Mouse (Mus musculus) kidney, adult 11 months (tissue): Measurements from ENCODE around the gene Capn5.
"Not testable (repeated sequence)": the region's sequence is repeated elsewhere in the genome, so short reads cannot be mapped to it uniquely, and the experiment has no call there.

Source experiments
- DNase-seq: peaks from one replicate; pipeline ENCODE4 v3.0.0; 2022

The Capn5 gene

DNA sequence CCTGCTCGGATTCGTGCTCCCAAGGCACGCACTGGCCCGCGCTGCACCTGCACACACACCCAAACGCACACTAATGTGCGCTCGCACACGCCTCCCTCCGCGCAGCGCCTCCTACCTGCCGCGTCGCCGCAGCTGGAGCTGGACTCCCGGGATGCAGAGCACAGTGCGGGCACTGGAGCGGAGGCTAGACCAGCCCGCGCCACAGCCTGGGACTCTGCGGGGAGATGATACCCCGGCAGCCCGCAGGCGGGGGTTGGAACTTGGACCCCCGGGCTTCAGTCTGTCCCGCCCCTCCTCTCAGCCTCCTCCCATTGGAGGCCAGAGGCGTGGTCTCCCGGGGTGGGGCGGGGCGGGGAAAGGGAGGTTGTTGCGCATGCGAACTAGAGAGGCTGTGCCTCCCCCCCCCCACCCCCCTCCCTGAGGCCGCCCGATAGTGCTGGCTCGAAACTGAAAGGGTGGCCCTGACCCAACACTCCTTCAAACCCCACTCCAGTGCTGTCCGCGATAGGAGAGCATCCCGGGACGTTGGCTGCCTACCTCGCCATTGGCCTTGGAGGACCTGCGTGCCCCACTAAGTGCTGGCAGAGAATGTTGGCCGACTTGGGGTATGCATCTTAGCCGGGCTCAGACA, at the start of gene Capn5:
Gene Capn5, minus strand, starts transcription at position 346 of the 631 bp plus-strand sequence.
- DNase-seq, result peak; percentile 64

DNA sequence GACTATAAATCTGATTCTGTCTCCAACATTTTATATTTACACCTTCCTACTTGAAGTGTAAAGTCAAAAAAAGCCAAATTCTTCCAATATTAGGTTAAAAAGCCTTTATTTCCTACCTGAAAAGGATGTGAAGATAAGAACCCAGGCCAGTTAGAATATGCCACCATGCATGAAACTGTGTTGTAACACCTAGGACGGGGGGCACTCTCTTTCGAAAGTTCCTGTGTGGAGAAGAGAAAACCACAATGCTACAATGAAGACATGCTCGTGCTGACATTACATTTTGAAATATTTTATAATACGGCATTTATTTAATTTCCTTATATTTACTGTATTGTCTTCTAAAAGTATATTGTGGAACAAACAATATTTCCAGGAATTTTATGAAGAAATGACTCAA, 45.7 kb upstream of the Capn5 start:
- DNase-seq, result no peak

DNA sequence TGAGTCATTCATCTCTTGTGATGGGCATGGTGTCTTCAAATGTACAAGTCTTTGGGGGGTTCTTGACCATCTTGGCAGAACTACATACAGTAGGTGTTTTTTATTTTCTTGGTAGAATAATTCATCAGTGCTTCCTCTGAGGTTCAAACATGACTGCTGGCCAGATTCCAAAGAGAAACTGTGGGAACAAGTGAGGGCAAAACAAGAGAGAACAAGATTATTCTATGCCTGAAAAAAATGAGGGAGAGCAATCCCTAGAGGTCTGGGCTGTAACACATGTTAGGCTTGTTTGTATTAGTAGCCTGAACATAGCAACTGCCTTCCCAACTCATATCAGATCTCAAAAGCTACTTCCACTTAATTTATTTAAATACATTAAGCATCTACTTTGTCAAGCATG, 38.6 kb upstream of the Capn5 start:
- no peak for DNase-seq

DNA sequence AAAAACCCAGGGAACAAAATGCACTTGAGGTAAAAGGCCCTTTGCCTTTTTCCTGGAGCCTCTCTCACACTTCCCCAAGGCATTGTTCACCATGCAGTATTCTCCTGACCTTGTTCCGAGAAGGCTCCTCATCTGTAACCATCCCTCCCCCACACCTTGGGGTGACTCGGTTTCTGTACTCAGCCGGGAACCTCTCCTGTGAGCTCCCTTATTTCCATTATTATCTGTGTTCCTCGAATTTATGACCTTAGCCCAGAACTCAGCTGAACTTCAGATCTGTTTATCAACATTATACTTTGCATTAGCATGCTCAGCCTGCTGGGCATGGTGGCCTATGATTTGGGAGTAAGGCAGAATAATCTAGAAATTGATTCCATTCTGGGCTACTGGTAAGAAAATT, 24.9 kb upstream of the Capn5 start:
- no peak for DNase-seq

DNA sequence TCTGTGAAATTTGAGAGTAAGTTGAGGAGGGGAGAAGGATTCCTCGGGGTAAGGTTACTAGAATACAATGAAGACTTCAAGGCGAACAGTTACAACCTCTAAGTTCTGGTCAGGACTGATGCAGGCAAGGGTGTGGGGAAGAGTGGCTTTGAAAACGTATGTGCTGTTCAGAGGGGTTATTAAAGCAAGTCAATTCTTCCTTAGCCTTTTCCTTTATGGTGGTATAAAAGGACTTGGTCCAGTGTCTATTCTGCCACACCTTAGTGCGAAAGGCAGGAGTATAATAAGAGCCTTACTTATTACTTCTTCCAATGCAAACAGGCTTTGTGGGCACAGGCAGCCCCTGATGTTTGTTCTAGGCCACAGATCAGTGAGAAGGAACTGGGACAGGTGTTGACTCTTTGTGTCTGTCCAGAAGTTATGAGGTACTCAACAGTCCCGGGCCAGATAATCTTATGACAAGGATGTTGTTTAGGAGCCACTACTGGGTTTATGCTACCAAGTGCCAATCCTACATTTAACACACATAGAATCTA, 23.5 kb upstream of the Capn5 start:
- DNase-seq, result no peak

DNA sequence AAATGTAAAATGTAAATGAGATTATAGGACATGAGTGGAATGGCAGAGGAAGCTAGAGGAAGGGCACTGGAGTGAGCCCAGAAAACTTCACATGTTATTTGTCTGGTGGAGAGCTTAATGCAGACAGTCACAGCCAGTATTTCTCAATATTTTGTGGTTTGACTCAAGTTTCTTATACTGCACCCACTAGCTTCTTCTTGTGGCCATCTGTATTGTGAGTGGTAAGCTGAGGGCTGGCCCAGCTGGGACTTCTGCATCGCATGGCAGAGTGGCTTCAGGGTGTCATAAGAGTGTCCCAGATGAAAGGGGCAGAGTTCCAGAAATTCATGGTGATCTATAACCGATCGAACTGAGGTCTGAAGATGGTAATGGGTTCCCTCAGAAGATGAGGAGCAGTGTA, 22.3 kb upstream of the Capn5 start:
- no peak for DNase-seq

DNA sequence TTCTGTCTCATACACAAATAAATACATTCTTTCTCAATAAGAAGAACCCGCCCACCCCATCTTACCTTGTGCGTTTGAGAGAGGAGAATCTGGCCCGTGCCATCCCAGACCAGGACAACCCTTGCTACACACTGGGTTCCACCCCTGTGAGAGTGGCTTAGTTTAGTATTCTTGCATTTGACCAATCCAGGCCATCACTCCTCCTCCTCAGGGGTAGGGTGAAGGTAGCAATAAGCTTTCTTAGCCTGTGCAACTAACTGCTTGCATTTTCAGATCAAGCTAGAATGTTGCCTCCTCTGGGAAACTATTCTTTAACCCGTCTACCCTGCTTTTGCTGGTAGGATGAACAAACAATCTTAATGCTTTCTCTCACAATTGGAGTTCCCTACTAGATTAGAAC, 21.3 kb upstream of the Capn5 start, which contains the start of gene B3gnt6:
Gene B3gnt6, minus strand, starts transcription at position 101 of the 400 bp plus-strand sequence.
- no peak for DNase-seq

DNA sequence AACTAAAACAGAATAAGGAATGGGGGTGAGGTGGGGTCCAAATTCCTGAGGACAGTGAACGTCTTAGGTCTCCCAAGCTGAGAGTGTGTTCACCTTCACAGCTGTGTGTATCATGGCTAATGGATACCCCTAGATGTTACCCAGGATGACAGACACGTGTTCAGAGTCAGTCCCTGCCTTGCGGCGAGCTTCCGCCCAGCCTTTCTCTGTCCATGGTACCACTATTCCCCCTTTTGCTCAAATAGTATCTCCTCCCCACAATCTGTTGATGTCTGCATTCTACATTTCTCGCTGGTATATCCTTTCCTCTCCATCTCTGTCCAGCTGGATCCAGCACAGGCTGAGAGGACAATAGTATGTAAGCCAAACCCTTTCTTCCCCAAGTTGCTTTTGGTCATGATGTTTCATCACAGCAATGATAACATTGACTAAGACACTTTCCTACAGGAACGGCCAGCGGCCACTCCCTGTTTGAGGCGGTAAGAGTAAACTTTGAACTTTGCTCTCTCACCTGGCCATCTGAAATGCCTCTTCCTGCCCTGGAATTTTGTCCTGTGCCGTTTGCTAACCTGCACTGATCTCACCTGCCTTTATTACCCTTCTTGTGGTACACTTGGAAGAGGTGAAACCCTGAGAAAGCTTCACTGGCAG, 17.2 kb upstream of the Capn5 start:
- no peak for DNase-seq

DNA sequence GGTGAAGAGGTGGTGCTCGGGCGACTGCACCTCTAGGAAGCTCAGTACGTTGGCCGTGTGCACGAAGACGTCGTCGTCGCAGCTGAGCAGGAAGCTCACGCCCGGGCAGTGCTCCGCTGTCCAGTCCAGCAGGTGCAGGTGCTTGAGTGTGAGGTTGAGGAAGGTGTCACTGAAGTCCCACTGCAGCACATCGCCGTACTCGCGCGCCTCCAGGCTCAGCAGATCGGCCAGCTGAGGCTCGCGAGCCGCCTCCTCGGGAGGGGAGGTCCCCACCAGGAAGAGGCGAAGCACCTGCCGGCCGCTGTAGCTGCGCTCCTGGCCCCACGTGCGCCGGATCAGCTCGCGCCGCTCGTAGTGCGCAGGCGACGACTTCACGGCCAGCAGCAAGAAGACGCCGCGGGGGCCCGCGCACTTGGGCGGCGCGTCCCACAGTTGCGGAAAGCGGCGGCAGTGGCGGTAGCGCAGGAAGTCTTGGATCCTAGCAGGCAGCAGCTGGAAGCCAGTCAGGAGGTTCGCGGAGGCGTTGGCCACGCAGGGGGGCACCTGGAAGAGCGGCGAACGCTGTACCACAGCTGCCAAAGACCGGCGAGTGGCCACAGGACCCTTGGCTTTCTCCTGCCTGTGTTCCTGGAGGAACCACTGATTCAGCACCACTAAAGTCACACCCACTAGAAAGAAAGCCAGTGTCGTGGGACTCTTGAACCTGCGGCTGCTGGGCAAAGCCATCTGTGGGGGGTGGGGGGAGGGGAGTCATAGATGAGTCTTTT, 16.1 kb upstream of the Capn5 start:
- DNase-seq, result no peak

DNA sequence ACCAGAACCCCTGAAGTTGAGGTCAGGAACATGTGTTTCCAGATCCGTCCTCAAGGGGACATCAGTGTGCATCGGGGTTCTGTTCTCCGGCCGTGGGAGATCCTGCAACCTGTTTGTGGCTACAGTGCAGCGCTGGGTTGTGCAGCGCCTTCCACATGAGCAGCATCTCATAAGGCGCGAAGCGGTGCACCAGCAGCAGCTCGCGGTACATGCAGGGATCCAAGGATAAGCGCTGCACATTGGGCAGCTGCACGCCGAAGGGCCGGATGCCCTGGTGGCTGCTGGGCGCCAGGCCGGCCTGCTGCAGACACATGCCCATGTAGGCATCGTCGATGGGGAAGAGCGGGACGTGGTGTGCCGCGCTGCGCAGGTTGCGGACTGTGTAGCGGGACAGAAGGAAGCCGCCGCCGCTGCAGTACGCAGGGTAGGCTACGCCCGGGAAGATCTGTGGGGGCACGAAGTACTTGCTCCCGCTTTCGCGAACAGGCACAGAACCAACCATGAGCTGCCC, 15.5 kb upstream of the Capn5 start:
- no peak for DNase-seq

DNA sequence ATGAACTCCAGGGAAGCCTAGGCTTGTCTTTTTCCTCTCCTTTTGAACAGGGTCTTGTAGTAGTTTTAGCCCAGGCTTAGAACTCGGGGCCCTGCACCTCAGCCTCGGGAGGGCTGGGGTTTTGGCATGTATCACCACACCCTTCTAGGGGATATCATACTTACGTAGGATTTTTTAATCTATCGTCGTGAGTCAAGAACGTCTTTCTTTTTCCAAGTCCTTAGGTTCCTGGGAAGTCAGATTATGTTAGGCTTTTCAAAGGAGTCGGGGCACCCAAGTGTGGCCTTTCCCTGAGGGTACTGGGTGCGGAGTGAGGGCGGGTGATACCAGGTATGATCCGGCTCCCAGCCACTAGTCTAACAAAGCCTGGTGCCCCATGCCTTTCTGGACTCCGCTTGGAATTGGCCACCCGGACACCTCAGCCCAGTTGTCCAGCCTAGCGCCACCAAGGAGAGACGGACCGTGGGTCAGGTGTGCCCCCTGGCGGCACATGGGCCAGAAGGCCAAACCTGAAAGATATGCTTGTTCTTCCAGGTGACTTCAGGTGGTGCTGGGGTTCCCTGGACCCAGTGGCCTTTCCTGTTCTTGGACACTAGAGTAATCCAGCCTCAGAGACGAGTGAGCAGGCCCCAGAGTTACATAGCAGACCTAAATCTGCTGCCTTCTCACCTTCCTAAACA, 13.6 kb upstream of the Capn5 start:
- peak; percentile 47 for DNase-seq

DNA sequence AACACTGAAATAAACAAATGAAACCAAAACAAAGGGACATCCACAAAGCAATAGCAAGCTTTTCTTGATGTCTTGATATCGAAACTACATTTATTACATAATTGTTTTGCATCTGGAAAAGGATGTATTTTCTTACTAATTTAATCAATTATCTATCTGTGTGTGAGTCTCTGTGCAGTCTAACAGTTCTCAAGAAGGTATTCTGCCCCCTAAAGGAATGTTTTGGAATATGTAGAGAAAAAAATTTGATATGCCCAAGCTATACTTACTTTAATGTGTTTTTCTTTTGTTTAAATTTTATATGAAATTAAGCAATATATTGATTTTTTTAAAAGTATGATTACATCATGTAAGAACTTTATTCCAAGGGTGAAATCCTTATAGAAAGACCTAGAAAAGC, 12.5 kb upstream of the Capn5 start:
- no peak for DNase-seq

DNA sequence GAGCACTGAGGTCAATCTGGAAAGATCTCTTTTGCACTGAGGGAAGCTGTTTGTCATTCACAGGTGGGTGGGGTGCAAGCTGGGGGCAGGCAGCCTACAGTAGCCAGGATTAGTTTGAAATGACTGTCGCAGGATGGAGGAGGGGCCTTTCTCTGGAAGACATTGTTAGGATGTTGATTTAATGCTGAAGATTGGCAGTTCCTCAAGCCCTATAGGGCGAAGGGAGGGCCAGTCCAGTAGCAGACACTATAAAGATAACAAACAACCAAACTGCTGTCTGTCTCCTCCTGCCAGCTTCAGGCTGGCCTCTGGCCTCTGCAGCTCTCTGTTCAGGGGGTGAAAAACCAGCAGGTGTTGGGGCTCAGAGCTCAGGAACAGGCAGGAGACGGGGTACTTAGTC, 11.7 kb upstream of the Capn5 start:
- no peak for DNase-seq

DNA sequence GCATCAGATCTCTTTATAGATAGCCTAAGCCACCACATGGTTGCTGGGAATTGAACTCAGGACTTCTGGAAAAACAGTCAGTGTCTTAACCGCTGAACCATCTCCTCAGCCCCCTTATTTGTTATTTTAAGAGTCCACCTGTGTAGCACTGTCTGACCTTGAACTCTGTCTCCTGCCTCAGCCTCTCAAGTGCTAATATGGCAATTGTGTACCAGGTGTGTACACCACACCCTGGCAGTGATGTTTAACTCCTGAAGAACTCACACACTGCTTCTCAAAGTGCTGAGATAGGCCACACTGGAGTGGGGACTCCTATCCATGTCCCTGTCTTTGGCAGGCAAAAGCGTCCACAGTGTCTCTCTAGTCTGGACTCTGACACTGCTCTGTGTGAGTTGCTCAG, 10.6 kb upstream of the Capn5 start:
- DNase-seq, result no peak

DNA sequence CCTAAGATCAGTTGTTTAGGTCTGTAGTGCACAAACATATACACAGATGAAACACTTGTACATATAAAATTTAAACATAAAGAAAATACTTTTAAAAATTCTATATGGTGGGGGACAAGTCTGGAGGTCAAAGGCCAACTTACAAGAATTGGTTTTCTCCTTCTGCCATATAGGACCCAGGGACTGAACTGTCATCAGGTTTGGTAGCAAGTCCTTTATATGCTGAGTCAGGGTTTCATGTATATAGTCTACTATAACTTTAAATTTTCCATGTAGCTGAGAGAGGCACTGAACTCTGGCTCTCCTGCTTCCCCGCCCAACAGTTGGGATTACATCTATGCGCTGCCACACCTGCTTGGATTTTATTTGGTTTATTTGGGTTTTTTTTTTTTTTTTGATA, 10.2 kb upstream of the Capn5 start:
- no peak for DNase-seq

DNA sequence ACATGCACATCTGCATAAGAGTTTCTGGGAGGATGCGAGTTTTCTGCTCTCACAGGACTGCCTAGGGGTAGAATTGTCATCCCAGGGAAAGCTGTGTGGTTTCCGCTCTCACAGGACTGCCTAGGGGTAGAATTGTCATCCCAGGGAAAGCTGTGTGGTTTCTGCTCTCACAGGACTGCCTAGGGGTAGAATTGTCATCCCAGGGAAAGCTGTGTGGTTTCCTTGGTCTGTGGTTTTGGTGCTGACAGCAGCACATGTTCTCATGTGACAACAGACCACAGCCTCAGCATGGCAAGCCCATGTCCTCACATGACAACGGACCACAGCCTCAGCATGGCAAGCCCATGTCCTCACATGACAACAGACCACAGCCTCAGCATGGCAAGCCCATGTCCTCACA, 9.3 kb upstream of the Capn5 start:
- DNase-seq, result not testable (repeated sequence)

DNA sequence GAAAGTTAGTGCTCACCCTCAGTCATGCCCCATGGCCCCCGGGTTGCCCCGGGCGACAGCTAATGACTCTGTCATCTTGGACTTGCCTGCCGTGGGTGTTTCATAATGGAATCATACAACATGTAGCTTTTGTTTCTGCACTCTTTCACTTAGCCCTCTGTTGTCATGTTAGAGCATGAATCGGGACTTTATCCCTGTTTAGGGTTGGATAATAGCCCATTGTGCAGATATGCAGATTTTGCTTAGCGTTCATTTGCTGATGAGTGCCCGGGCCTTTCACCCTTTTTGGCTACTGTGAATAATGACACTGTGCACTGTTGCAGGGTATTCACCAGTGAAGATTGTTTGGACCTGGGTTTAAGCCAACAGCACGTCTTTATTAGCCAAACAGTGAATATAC, 8.6 kb upstream of the Capn5 start:
- DNase-seq, result no peak

DNA sequence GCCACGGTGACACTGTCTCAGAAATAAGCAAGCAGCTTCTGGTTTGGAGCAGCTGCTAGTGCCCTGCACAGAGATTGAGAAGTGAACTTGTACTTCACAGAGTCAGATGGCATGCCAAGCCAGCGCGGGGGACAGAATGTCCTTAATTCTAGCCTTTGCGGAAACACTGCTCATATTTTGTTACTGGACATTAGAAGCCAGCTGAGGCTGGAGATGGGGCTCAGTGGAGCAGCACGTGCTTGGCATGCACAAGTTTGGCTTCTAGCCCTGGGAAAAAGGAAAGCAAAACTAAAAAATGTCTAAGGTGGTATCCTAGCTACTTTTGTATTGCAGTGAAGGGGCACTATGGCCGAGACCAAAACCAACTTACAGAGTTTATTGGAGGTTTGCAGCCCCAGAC, 7.3 kb upstream of the Capn5 start:
- peak; percentile 61 for DNase-seq

DNA sequence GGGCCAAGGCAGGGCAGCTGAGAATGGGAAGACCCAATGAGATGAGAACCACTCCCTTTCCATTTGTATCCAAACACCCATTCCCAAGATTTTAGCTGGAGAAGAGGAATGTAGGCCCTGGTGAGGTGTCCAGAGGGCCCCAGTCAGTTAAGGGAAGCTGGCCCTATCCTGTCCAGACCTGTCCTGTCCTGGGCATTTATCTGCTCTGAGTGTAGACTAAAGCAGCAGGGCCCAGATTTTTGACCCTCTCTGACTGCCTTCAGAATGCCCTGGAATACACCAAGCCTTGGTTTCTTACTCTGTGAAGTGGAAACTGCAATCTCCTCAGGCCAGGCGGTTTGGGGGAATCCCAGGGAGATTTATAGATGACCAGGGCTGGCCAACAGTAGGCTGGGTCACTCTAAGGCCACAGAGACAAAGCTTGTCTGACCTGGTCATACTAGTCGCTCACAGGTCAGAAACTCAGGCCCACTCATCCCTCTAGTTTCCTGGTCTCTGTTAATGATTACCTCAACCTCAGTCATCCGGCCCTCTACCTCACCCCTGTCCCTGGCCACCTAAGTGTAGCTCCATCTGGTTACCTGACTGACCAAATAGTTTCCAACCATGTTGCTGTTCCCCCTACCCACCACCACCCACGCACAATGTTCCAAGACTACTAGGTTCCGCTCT, 622 bp upstream of the Capn5 start:
- DNase-seq, result peak; percentile 72

DNA sequence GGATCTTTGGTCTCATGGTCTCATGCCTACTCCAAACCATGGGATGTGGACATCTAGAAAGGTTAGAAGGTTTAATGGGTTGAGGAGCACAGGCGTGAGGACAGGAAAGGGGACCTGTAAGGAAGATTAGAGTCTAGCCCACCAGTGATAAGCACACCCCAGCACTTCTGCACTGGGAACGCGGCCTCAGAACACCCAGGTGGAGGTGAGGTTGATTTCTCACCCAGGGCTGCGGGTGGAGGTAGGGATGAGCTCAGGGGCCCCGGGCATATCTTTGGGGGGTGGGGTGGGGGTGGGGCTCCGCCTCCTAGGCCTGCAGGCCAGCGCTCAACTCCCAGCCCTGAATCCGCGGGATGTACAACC, 527 bp downstream of the Capn5 start:
- no peak for DNase-seq

DNA sequence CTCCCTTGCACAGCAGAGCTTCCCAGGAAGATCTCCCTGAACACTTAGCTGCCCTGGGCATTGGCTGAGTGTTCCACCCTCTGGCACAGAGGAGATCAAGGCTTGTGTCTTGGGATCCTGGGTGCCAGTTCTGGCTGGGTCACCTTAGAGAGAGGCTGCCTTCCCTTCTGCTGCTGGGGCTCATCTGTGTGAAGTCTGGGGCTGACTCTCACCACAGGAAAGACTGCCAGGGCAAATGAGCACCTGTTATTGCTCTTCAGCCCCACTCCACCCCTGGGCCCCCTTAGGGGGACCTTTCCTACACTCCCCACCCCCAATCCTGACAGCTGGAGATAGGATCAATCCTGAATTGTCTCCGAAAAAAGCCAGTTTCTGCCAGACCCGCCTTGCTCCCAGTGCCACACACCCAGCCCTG, 996 bp downstream of the Capn5 start:
- no peak for DNase-seq

DNA sequence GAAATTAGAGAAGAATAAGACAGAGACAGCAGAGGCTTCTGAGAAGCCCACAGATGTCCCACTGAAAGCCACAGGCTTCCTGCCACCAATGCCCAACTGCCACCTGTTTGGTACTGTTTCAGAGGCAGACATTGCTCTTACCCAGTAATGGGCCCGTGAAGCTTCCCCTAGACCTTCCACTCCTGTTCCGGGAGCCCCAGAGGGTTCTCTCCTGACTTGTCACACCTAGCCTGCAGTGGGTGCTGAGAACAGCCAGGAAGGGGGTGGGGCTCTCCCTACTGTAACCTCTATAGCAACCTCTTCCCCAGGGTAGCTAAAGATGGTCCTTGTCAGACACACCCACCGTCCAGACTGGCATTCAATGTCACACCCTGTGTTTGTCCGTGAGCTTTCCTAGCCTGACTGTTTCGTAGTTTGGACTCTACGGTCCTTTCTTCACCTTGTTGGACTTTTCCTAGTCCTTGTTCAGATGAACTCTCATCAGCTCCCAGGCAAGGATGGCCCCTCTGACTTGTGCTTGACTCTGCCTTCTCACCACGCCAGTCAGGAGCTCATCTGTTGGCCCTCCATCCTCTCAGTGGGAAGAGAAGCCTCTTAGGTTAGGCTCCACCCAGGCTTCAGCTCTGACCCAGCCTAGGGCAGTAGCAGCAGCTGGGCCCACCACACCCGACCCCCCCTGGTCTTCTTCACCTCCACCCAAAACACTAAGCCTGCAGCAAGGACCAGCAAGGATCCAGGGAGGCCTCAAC, 1.6 kb downstream of the Capn5 start:
- no peak for DNase-seq
